8 mouse cellular contexts compared by ENCODE assay signal in the genomic region with DNA sequence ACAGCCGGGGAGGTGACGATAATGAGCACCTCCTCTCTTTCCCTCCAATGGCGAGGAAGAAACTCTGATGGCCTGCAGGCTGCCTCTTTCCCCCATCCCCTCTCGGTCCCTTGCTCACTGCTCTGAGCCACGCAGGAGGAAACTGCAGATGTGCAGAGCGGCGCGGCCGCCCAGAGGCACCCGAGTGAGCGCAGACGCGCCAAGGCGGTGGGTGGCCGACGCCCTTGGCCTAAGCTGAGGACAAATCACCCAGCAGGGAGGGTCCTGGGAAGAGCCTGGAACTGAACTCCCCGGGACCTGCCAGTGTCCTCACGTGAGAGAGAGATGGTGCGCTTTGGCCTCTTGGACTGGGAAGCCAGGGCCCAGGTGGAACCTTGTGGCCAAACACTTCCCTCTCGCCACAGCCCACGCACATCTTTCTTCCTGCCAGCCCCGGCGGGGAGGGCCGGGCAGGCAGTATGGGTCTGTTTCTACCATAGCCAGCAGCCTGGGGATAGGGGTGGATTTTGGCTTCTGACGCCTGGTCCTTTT.
A peak's percentile ranks its signal among the peaks of the same experiment; 100 is the strongest.
DNase-seq lines count a peak whose midpoint lies in the region; ATAC-seq and TF ChIP-seq lines count a peak whose summit lies in the region.

No protein-coding gene starts in this region.

- no peaks in the 10 kb centered on the region for H3K36me3 ChIP-seq in kidney, postnatal 0 days (ENCODE audit: insufficient read depth, low read length)
- no peaks in the 10 kb centered on the region for H3K36me3 ChIP-seq in forebrain, embryonic 14.5 days (ENCODE audit: control insufficient read depth, insufficient read depth, low read length)
- no peaks in the 10 kb centered on the region for H3K36me3 ChIP-seq in stomach, embryonic 15.5 days

- TF ChIP-seq CTCF in kidney, postnatal 0 days (IDR thresholded peaks at IDR 0.05; ENCODE audit: low read depth): no peak

- peak overlapping the region; percentile 28; the same call in 1 of the 2 replicates for H3K9ac ChIP-seq in kidney, postnatal 0 days (ENCODE audit: low read depth, low read length)
- H3K9ac ChIP-seq in forebrain, embryonic 14.5 days (ENCODE audit: low read length): peak overlapping the region; percentile 56
- peak overlapping the region; percentile 19; the same call in 1 of the 2 replicates for H3K9ac ChIP-seq in stomach, embryonic 15.5 days

- peak overlapping the region; percentile 58 for H3K4me2 ChIP-seq in kidney, postnatal 0 days (ENCODE audit: low read length)
- peak overlapping the region; percentile 54 for H3K4me2 ChIP-seq in forebrain, embryonic 14.5 days (ENCODE audit: low read length)
- peak overlapping the region; percentile 55 for H3K4me2 ChIP-seq in stomach, embryonic 15.5 days

- 10% methylated on average over 25 of the region's 25 CpGs for WGBS in kidney, postnatal 0 days
- WGBS in forebrain, embryonic 14.5 days: 3% methylated on average over 25 of the region's 25 CpGs
- 11% methylated on average over 25 of the region's 25 CpGs for WGBS in stomach, embryonic 15.5 days

- H3K27me3 ChIP-seq in kidney, postnatal 0 days (ENCODE audit: insufficient read depth, low read length): peaks cover 8% of the 10 kb centered on the region; the same call in 1 of the 2 replicates
- 0 out of 2 replicates have a peak, but pooled peaks cover 5% of the 10 kb centered on the region for H3K27me3 ChIP-seq in forebrain, embryonic 14.5 days (replicated peaks; ENCODE audit: control insufficient read depth, insufficient read depth, low read length)
- peaks cover 35% of the 10 kb centered on the region for H3K27me3 ChIP-seq in stomach, embryonic 15.5 days (replicated peaks)

- 0 out of 2 replicates have a peak overlapping the region, but pooled peaks have one; percentile 10 for H3K27ac ChIP-seq in kidney, postnatal 0 days
- H3K27ac ChIP-seq in forebrain, embryonic 14.5 days (ENCODE audit: low read depth, low read length): peak overlapping the region; percentile 83
- H3K27ac ChIP-seq in stomach, embryonic 15.5 days: no peak overlapping the region

- peaks cover 21% of the 10 kb centered on the region for H3K4me1 ChIP-seq in kidney, postnatal 0 days (replicated peaks; ENCODE audit: insufficient read depth, low read length)
- H3K4me1 ChIP-seq in forebrain, embryonic 14.5 days (ENCODE audit: control insufficient read depth, insufficient read depth, low read length): peaks cover 49% of the 10 kb centered on the region
- peaks cover 24% of the 10 kb centered on the region for H3K4me1 ChIP-seq in stomach, embryonic 15.5 days

- peak; percentile 33; the same call in 1 of the 2 replicates for ATAC-seq in kidney, postnatal 0 days (replicated peaks; ENCODE audit: low FRiP score, low read depth)
- ATAC-seq in forebrain, embryonic 14.5 days: peak; percentile 48
- ATAC-seq in stomach, embryonic 15.5 days (ENCODE audit: insufficient read depth, low FRiP score, low read depth): no peak

- no peaks in the 10 kb centered on the region for H3K9me3 ChIP-seq in kidney, postnatal 0 days (replicated peaks; ENCODE audit: low read length)
- no peaks in the 10 kb centered on the region for H3K9me3 ChIP-seq in forebrain, embryonic 14.5 days (replicated peaks; ENCODE audit: control insufficient read depth, low read length)
- H3K9me3 ChIP-seq in stomach, embryonic 15.5 days: no peaks in the 10 kb centered on the region

- H3K4me3 ChIP-seq in kidney, postnatal 0 days (replicated peaks; ENCODE audit: low read depth, low read length): peak overlapping the region; percentile 25
- peak overlapping the region; percentile 12 for H3K4me3 ChIP-seq in forebrain, embryonic 14.5 days (ENCODE audit: low read depth, low read length)
- peak overlapping the region; percentile 25 for H3K4me3 ChIP-seq in stomach, embryonic 15.5 days (replicated peaks)

- peak; percentile 35 for DNase-seq in kidney, postnatal 0 days (ENCODE audit: low spot score)
- DNase-seq in kidney, postnatal 25 days: no peak
- DNase-seq in Muller cell, postnatal 12 days (ENCODE audit: inconsistent ontology term): peak; percentile 56
- DNase-seq in forebrain, embryonic 14.5 days (ENCODE audit: low spot score): peak; percentile 69
- DNase-seq in heart, postnatal 4 days: peak; percentile 38
- peak; percentile 13 for DNase-seq in lung, postnatal 14 days
- no peak for DNase-seq in adrenal gland, adult 18-20 months (ENCODE audit: low spot score in 2 of 2)

Comparison
In these comparisons a context has a peak if more than half of its experiments do, and no peak if none do; other contexts are left out.
1. DNase-seq: peak in kidney, postnatal 0 days (single experiment), Muller cell, postnatal 12 days (single experiment), forebrain, embryonic 14.5 days (single experiment), heart, postnatal 4 days (single experiment) and lung, postnatal 14 days (single experiment); none in kidney, postnatal 25 days (0 of 2) and adrenal gland, adult 18-20 months (0 of 2).
2. Peak in every context shown above with its lines, with median percentiles within 50 percentile points of each other: H3K4me2 ChIP-seq, H3K4me3 ChIP-seq and H3K9ac ChIP-seq.